ENCODE assay signal across 13 mouse cellular contexts in the genomic region with DNA sequence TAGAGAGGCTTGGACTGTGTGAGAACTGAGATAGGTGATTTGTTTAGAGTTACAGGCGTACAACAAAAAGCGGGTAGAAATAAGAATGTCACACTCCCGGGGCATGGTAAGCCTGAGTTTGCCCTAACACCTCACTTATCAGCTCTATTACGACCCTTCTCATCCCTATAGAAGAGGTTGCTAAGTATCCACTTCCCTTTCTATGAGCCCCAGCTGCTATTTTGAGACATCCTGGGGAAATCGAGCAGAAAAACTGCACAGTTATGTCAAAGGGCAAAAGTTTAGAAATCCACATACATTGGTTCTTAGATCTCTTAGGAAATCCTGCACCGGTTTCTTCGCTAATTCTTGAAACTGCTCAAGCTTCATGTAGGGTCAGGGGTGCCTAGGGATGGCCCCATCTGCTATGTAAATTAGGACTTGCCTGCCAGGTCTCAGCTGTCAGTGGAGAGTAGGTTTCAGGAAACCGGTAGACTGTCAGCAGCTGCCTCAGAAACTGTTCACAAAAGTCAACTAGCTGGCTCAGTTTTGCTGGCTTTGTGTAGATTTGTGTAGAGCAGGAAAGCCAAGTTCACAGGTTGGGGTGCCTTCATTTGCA. TPM values are rescaled to one million over a fixed set of nuclear protein-coding genes. Genes with fewer than 3 reads are reported as not detected.
DNase-seq lines count a peak whose midpoint lies in the region; ATAC-seq and TF ChIP-seq lines count a peak whose summit lies in the region.
"Had no signal": no experiment of that assay in that cellular context is flagged by ENCODE, and none has a peak within 500 bp of the region (broad histone marks: within the 10 kb centered on the region; RNA-seq: fewer than 3 reads in every experiment).

No protein-coding gene starts in this region.

- no peak overlapping the region for H3K9ac ChIP-seq in midbrain, embryonic 13.5 days (replicated peaks)
- no peak overlapping the region for H3K9ac ChIP-seq in midbrain, embryonic 16.5 days (ENCODE audit: low read depth, low read length)
- no peak overlapping the region for H3K9ac ChIP-seq in intestine, embryonic 16.5 days (ENCODE audit: low read depth, low read length)

- DNase-seq in heart, embryonic 10.5 days (ENCODE audit: low spot score): no peak
- DNase-seq in heart, adult 8-10 months (ENCODE audit: low spot score): no peak
- peak; percentile 48 for DNase-seq in splenic B cell, adult 2 months (ENCODE audit: low read depth, low spot score)
- no peak for DNase-seq in cerebellum, adult 2 months
- DNase-seq in adrenal gland, postnatal 25 days: no peak
- DNase-seq: adrenal gland, postnatal 14 days had no signal

- peaks cover 10% of the 10 kb centered on the region for H3K36me3 ChIP-seq in heart, embryonic 10.5 days
- peaks cover 5% of the 10 kb centered on the region for H3K36me3 ChIP-seq in midbrain, embryonic 13.5 days
- 0 out of 2 replicates have a peak, but pooled peaks cover 2% of the 10 kb centered on the region for H3K36me3 ChIP-seq in midbrain, embryonic 16.5 days (ENCODE audit: control insufficient read depth, insufficient read depth, low read length)
- no peaks in the 10 kb centered on the region; the same call in 1 of the 2 replicates for H3K36me3 ChIP-seq in intestine, embryonic 16.5 days (ENCODE audit: control insufficient read depth, insufficient read depth, low read length)
- H3K36me3 ChIP-seq in splenic B cell, adult 2 months (ENCODE audit: control insufficient read depth, insufficient read depth, low read length, poor library complexity, severe bottlenecking): no peaks in the 10 kb centered on the region; the same call in 1 of the 2 replicates

- no peak overlapping the region for H3K27ac ChIP-seq in heart, embryonic 10.5 days
- H3K27ac ChIP-seq in midbrain, embryonic 13.5 days: no peak overlapping the region
- no peak overlapping the region for H3K27ac ChIP-seq in midbrain, embryonic 16.5 days (ENCODE audit: low read length)
- no peak overlapping the region for H3K27ac ChIP-seq in intestine, embryonic 16.5 days (ENCODE audit: low read length)
- no peak overlapping the region for H3K27ac ChIP-seq in cerebellum, adult 2 months (ENCODE audit: insufficient read depth, low read length)

- H3K4me2 ChIP-seq in midbrain, embryonic 13.5 days (replicated peaks): peak overlapping the region; percentile 89; the same call in 1 of the 2 replicates
- no peak overlapping the region for H3K4me2 ChIP-seq in midbrain, embryonic 16.5 days (ENCODE audit: low read length)
- peak overlapping the region; percentile 98 for H3K4me2 ChIP-seq in intestine, embryonic 16.5 days (ENCODE audit: low read depth, low read length)

- ATAC-seq in midbrain, embryonic 13.5 days: no peak
- no peak for ATAC-seq in midbrain, embryonic 16.5 days
- no peak for ATAC-seq in intestine, embryonic 16.5 days

- TF ChIP-seq POLR2A in cerebellum, adult 2 months (IDR thresholded peaks at IDR 0.05; ENCODE audit: borderline replicate concordance, insufficient read depth, low read length): no peak

- peak overlapping the region; percentile 75 for H3K4me3 ChIP-seq in heart, embryonic 10.5 days
- H3K4me3 ChIP-seq in midbrain, embryonic 13.5 days (replicated peaks): no peak overlapping the region
- no peak overlapping the region for H3K4me3 ChIP-seq in midbrain, embryonic 16.5 days (ENCODE audit: low read depth, low read length)
- no peak overlapping the region for H3K4me3 ChIP-seq in intestine, embryonic 16.5 days (ENCODE audit: low read length)
- H3K4me3 ChIP-seq in cerebellum, adult 2 months (replicated peaks; ENCODE audit: insufficient read depth, low read depth, low read length): no peak overlapping the region

- H3K9me3 ChIP-seq in heart, embryonic 10.5 days: no peaks in the 10 kb centered on the region
- H3K9me3 ChIP-seq in midbrain, embryonic 13.5 days: no peaks in the 10 kb centered on the region
- H3K9me3 ChIP-seq in midbrain, embryonic 16.5 days (replicated peaks; ENCODE audit: control insufficient read depth, low read length, poor library complexity, severe bottlenecking): no peaks in the 10 kb centered on the region
- no peaks in the 10 kb centered on the region for H3K9me3 ChIP-seq in intestine, embryonic 16.5 days (ENCODE audit: control insufficient read depth, low read length)

- peaks cover 29% of the 10 kb centered on the region for H3K4me1 ChIP-seq in heart, embryonic 10.5 days
- H3K4me1 ChIP-seq in midbrain, embryonic 13.5 days (replicated peaks): peaks cover 30% of the 10 kb centered on the region
- H3K4me1 ChIP-seq in midbrain, embryonic 16.5 days (ENCODE audit: control insufficient read depth, insufficient read depth, low read length): peaks cover 4% of the 10 kb centered on the region; the same call in 1 of the 2 replicates
- H3K4me1 ChIP-seq in intestine, embryonic 16.5 days (ENCODE audit: control insufficient read depth, insufficient read depth, low read length): peaks cover 18% of the 10 kb centered on the region
- no peaks in the 10 kb centered on the region for H3K4me1 ChIP-seq in cerebellum, adult 2 months (ENCODE audit: control insufficient read depth, insufficient read depth, low read length)

- TF ChIP-seq CTCF in cerebellum, adult 2 months (IDR thresholded peaks at IDR 0.05; ENCODE audit: borderline replicate concordance, insufficient read depth, low read depth, low read length): no peak

- 16% methylated on average over 8 of the region's 8 CpGs for WGBS in heart, embryonic 10.5 days
- 21% methylated on average over 8 of the region's 8 CpGs for WGBS in midbrain, embryonic 13.5 days
- WGBS in midbrain, embryonic 16.5 days: 36% methylated on average over 8 of the region's 8 CpGs
- WGBS in intestine, embryonic 16.5 days: 58% methylated on average over 8 of the region's 8 CpGs
- 51% methylated on average over 8 of the region's 8 CpGs for WGBS in cerebellum, adult 2 months

- H3K27me3 ChIP-seq in heart, embryonic 10.5 days (ENCODE audit: insufficient read depth, poor library complexity, severe bottlenecking): peaks cover 36% of the 10 kb centered on the region
- peaks cover 39% of the 10 kb centered on the region for H3K27me3 ChIP-seq in midbrain, embryonic 13.5 days
- peaks cover 7% of the 10 kb centered on the region for H3K27me3 ChIP-seq in midbrain, embryonic 16.5 days (ENCODE audit: control insufficient read depth, insufficient read depth, low read depth, low read length)
- H3K27me3 ChIP-seq in intestine, embryonic 16.5 days (replicated peaks; ENCODE audit: control insufficient read depth, insufficient read depth, low read length): 0 out of 2 replicates have a peak, but pooled peaks cover 2% of the 10 kb centered on the region
- no peaks in the 10 kb centered on the region for H3K27me3 ChIP-seq in splenic B cell, adult 2 months (ENCODE audit: control insufficient read depth, insufficient read depth, low read length, poor library complexity, severe bottlenecking)
- no peaks in the 10 kb centered on the region for H3K27me3 ChIP-seq in cerebellum, adult 2 months (ENCODE audit: control insufficient read depth, insufficient read depth, low read length)

RNA-seq across cellular contexts. Expression of a gene that starts 27.9 kb away (rescaled TPM):
- polyA plus RNA-seq in heart, embryonic 10.5 days (2016; fragmentation: Nextera tagmentation; extraction: Ambion mirVana): 0.20 TPM in 1 of 2 replicates, not detected in the other
- total RNA-seq in heart, adult 8-10 months (2022): not detected
- polyA plus RNA-seq in midbrain, embryonic 13.5 days (2015; fragmentation: Nextera tagmentation; extraction: Ambion mirVana): 0.26 TPM in 1 of 2 replicates, not detected in the other
- polyA plus RNA-seq in midbrain, embryonic 16.5 days (2015; fragmentation: Nextera tagmentation; extraction: Ambion mirVana): 0.12 TPM in 1 of 2 replicates, not detected in the other
- not detected in 2 replicates for polyA plus RNA-seq in intestine, embryonic 16.5 days (2015; fragmentation: Nextera tagmentation; extraction: Ambion mirVana)
- polyA plus RNA-seq in cerebellum, adult 2 months (2012; rRNA removed): not detected in 2 replicates
- total RNA-seq in adrenal gland, postnatal 25 days (2021): not detected in 2 replicates
- total RNA-seq: left cerebral cortex, postnatal 25 days; neutrophil, adult 5-6 weeks had no signal
- polyA plus RNA-seq: embryonic facial prominence, embryonic 11.5 days; gonadal fat pad, adult 2 months had no signal

RNA-seq across cellular contexts. Expression of a gene that starts 46.8 kb away (rescaled TPM):
- 7.3 and 10.0 TPM in 2 replicates for polyA plus RNA-seq in heart, embryonic 10.5 days (2016; fragmentation: Nextera tagmentation; extraction: Ambion mirVana)
- total RNA-seq in heart, adult 8-10 months (2022): 1 to 10 TPM; 6.9 to 8.7 (median 7.4) TPM
- polyA plus RNA-seq in midbrain, embryonic 13.5 days (2015; fragmentation: Nextera tagmentation; extraction: Ambion mirVana): 15.4 and 15.7 TPM in 2 replicates
- polyA plus RNA-seq in midbrain, embryonic 16.5 days (2015; fragmentation: Nextera tagmentation; extraction: Ambion mirVana): 17.7 and 18.2 TPM in 2 replicates
- polyA plus RNA-seq in intestine, embryonic 16.5 days (2015; fragmentation: Nextera tagmentation; extraction: Ambion mirVana): 6.1 and 7.4 TPM in 2 replicates
- polyA plus RNA-seq in cerebellum, adult 2 months (2012; rRNA removed): 7.7 and 8.1 TPM in 2 replicates
- total RNA-seq in adrenal gland, postnatal 25 days (2021): 6.1 and 6.2 TPM in 2 replicates
